Mouse (Mus musculus): ENCODE results near the gene Zfp974. TPM values are rescaled to one million over a fixed set of nuclear protein-coding genes. Genes with fewer than 3 reads are reported as not detected.
"Not testable (repeated sequence)": the region's sequence is repeated elsewhere in the genome, so short reads cannot be mapped to it uniquely, and the experiment has no call there.

The Zfp974 gene
- 12.2 and 14.8 TPM in 2 replicates for polyA plus RNA-seq (2015; fragmentation: Nextera tagmentation; extraction: Ambion mirVana)

DNA sequence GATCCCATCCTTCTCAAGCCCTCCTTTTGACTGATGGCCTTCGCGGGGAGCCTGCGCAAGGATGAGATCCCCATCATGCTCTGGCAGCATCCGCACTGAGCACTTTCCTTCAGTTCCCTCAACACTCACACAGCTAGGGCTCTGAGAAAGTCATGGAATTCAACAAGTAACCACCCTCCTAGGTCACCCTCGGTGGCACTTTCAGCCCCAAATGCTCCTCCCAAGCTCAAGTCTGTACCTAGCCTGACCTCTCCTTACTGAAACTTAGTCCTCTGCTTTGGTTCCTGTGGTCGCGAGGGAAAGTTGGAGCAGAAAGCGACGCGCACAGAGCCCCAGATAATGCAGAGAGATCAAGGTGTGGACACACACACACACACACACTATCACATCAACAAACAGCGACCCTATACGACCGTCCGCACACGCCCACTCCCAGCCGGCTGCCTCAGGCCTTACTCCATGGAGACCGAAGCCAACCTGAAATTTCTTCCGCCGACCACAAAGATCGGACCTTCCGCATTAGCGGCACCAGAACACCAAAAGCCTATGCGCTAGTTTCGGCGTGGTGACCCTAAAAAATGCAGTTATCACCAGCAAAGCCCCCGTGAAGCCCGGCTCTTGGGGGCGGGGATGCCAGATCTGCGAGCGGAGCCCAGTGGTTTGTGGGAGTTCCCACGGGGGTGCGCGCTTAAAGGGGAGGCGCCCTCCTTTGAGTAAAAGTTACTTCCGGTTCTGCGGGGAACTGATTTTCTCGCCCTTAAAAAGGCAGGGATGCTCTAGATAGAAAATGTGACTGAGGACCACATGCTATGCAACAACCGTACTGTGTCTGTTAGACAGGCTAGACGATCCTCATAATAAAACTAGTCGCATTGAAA lies at the start of gene Zfp974:
Zfp974 (minus strand) TSS at position 643 of the 878 bp plus-strand sequence.
- H3K27me3 ChIP-seq (replicated peaks; ENCODE audit: control insufficient read depth, insufficient read depth, low read length): no peaks in the 10 kb centered on the region
- H3K9ac ChIP-seq (ENCODE audit: low read depth, low read length): peak within 1 kb of the TSS; percentile 76
- ATAC-seq: peak; percentile 94
- H3K9me3 ChIP-seq (ENCODE audit: control insufficient read depth, low read length): no peaks in the 10 kb centered on the region
- H3K27ac ChIP-seq (ENCODE audit: low read depth, low read length): peak within 1 kb of the TSS; percentile 69
- 4% methylated on average over 40 of the region's 40 CpGs for WGBS
- peak within 1 kb of the TSS; percentile 63 for H3K4me3 ChIP-seq (ENCODE audit: low read length)
- H3K36me3 ChIP-seq (ENCODE audit: control insufficient read depth, insufficient read depth, low read length): peaks cover 8% of the 10 kb centered on the region
- peaks cover 6% of the 10 kb centered on the region for H3K4me1 ChIP-seq (ENCODE audit: control insufficient read depth, insufficient read depth, low read depth, low read length)
- peak within 1 kb of the TSS; percentile 92 for H3K4me2 ChIP-seq (ENCODE audit: low read length)

DNA sequence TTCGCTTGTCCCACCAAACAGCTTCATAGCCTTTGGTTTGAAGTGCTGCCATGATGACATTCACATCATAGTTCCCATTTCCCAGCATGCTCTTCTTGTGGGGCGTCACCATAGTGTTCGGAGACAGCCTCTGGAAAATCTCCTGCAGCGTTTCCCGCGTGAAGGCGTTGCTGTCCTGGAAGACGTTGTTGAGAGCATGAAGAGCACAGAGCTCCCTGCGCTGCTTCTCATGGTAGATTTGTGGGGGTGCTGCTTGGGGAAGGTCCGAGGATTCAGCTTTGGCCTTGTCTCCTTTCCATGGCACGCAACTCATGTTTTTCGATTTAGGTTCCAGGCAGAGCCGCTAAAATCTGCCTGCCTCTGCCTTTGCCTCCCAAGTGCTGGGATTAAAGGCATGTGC lies 20.2 kb upstream of the Zfp974 start:
- ATAC-seq; H3K27ac ChIP-seq (ENCODE audit: low read depth, low read length); H3K4me2 ChIP-seq (ENCODE audit: low read length); H3K36me3 ChIP-seq (ENCODE audit: control insufficient read depth, insufficient read depth, low read length); H3K4me3 ChIP-seq (ENCODE audit: low read length); H3K9ac ChIP-seq (ENCODE audit: low read depth, low read length); H3K4me1 ChIP-seq (ENCODE audit: control insufficient read depth, insufficient read depth, low read depth, low read length); H3K27me3 ChIP-seq (replicated peaks; ENCODE audit: control insufficient read depth, insufficient read depth, low read length); H3K9me3 ChIP-seq (ENCODE audit: control insufficient read depth, low read length): not testable (repeated sequence)
- WGBS: 93% methylated on average over 13 of the region's 13 CpGs

GRCm38 (mm10) chr7:27941869-27942268 lies 12.6 kb upstream of the Zfp974 start:
- not testable (repeated sequence) for ATAC-seq; H3K36me3 ChIP-seq (ENCODE audit: control insufficient read depth, insufficient read depth, low read length)
- 33% methylated on average over 5 of the region's 7 CpGs for WGBS

GRCm38 (mm10) chr7:27933800-27934158 lies 4.5 kb upstream of the Zfp974 start:
- H3K4me2 ChIP-seq (ENCODE audit: low read length): peak overlapping the region; percentile 46
- not testable (repeated sequence) for H3K27me3 ChIP-seq (replicated peaks; ENCODE audit: control insufficient read depth, insufficient read depth, low read length); ATAC-seq; H3K36me3 ChIP-seq (ENCODE audit: control insufficient read depth, insufficient read depth, low read length); H3K4me3 ChIP-seq (ENCODE audit: low read length); H3K9me3 ChIP-seq (ENCODE audit: control insufficient read depth, low read length); H3K4me1 ChIP-seq (ENCODE audit: control insufficient read depth, insufficient read depth, low read depth, low read length); H3K27ac ChIP-seq (ENCODE audit: low read depth, low read length); H3K9ac ChIP-seq (ENCODE audit: low read depth, low read length)
- WGBS: 20% methylated on average over 1 of the region's 9 CpGs

More at GRCm38 (mm10) chr7:27941869-27942268, 12.6 kb upstream of the Zfp974 start:
- not testable (repeated sequence) for H3K4me3 ChIP-seq (ENCODE audit: low read length); H3K4me1 ChIP-seq (ENCODE audit: control insufficient read depth, insufficient read depth, low read depth, low read length); H3K27me3 ChIP-seq (replicated peaks; ENCODE audit: control insufficient read depth, insufficient read depth, low read length); H3K27ac ChIP-seq (ENCODE audit: low read depth, low read length); H3K4me2 ChIP-seq (ENCODE audit: low read length); H3K9ac ChIP-seq (ENCODE audit: low read depth, low read length); H3K9me3 ChIP-seq (ENCODE audit: control insufficient read depth, low read length)

- Histone ChIP-seq H3K4me1 (ENCODE audit: control insufficient read depth, insufficient read depth, low read depth, low read length) (peaks cover 6% of the 10 kb centered on the region), H3K27me3 (replicated peaks; ENCODE audit: control insufficient read depth, insufficient read depth, low read length) (no peaks in the 10 kb centered on the region), H3K9ac (ENCODE audit: low read depth, low read length) (peak overlapping the region; percentile 41; the same call in 1 of the 2 replicates), H3K4me2 (ENCODE audit: low read length) (peak overlapping the region; percentile 46), H3K4me3 (ENCODE audit: low read length) (peak overlapping the region; percentile 14; the same call in 1 of the 2 replicates), H3K36me3 (ENCODE audit: control insufficient read depth, insufficient read depth, low read length) (no peaks in the 10 kb centered on the region), H3K27ac (ENCODE audit: low read depth, low read length) (no peak overlapping the region), H3K9me3 (ENCODE audit: control insufficient read depth, low read length) (no peaks in the 10 kb centered on the region)
- 38% methylated on average over 7 of the region's 7 CpGs for WGBS
- no peak for ATAC-seq
Measured at GRCm38 (mm10) chr7:27933050-27933799, 4.0 kb upstream of the Zfp974 start.

GRCm38 (mm10) chr7:27927041-27927440 lies 2.2 kb downstream of the Zfp974 start:
- not testable (repeated sequence) for H3K27me3 ChIP-seq (replicated peaks; ENCODE audit: control insufficient read depth, insufficient read depth, low read length); H3K9ac ChIP-seq (ENCODE audit: low read depth, low read length); H3K9me3 ChIP-seq (ENCODE audit: control insufficient read depth, low read length); H3K4me2 ChIP-seq (ENCODE audit: low read length); ATAC-seq; H3K4me3 ChIP-seq (ENCODE audit: low read length); H3K4me1 ChIP-seq (ENCODE audit: control insufficient read depth, insufficient read depth, low read depth, low read length); H3K36me3 ChIP-seq (ENCODE audit: control insufficient read depth, insufficient read depth, low read length); H3K27ac ChIP-seq (ENCODE audit: low read depth, low read length)
- 44% methylated on average over 4 of the region's 4 CpGs for WGBS

GRCm38 (mm10) chr7:27910952-27911351 lies 18.3 kb downstream of the Zfp974 start:
- WGBS: 67% methylated on average over 3 of the region's 4 CpGs
- H3K27ac ChIP-seq (ENCODE audit: low read depth, low read length); H3K9ac ChIP-seq (ENCODE audit: low read depth, low read length); H3K4me2 ChIP-seq (ENCODE audit: low read length); ATAC-seq; H3K27me3 ChIP-seq (replicated peaks; ENCODE audit: control insufficient read depth, insufficient read depth, low read length); H3K4me1 ChIP-seq (ENCODE audit: control insufficient read depth, insufficient read depth, low read depth, low read length); H3K9me3 ChIP-seq (ENCODE audit: control insufficient read depth, low read length); H3K4me3 ChIP-seq (ENCODE audit: low read length): not testable (repeated sequence)
- peaks cover 34% of the 10 kb centered on the region for H3K36me3 ChIP-seq (ENCODE audit: control insufficient read depth, insufficient read depth, low read length)

DNA sequence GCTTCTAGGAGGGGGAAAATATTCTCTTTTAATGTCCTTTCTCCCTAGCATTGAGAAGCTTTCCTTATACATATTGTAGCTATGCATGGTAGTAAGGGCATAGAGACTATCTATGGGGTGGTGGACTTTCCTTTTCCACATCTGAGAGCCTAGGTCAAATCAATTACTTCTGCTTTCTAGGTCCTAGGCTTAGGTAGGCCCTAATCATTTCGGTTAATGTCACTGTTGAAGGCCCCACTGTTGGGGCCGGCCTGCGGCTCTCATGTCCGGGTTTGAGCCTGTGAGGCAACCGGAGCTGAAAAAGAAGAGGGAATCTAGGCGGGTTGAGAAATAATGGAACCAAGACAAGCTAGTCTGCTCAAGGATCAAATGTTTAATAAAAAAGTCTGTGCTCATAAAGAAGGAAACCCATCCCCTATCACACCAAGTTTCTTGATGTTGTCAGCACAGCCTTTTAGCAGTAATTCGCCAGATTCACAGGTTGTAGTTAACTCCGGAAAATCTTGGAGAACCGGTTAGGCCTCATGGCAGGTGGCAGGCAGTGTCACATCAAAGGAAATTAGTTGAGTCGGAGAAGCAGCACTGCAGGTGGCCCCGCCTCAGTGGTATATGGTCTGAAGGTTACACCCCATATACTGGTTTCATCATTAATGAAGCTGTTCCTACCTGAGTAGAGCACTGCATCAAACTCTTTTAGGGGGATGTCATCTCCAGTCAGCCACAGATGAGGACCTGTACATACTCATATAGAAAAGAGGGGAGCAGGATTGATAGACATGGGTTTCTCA lies 24.0 kb downstream of the Zfp974 start:
- H3K36me3 ChIP-seq (ENCODE audit: control insufficient read depth, insufficient read depth, low read length): peaks cover 19% of the 10 kb centered on the region
- no peaks in the 10 kb centered on the region for H3K27me3 ChIP-seq (replicated peaks; ENCODE audit: control insufficient read depth, insufficient read depth, low read length)
- no peak for ATAC-seq
- no peaks in the 10 kb centered on the region for H3K4me1 ChIP-seq (ENCODE audit: control insufficient read depth, insufficient read depth, low read depth, low read length)
- no peak overlapping the region for H3K4me2 ChIP-seq (ENCODE audit: low read length)
- no peak overlapping the region for H3K4me3 ChIP-seq (ENCODE audit: low read length)
- H3K27ac ChIP-seq (ENCODE audit: low read depth, low read length): no peak overlapping the region
- 81% methylated on average over 11 of the region's 11 CpGs for WGBS
- H3K9ac ChIP-seq (ENCODE audit: low read depth, low read length): no peak overlapping the region
- H3K9me3 ChIP-seq (ENCODE audit: control insufficient read depth, low read length): peaks cover 12% of the 10 kb centered on the region; the same call in 1 of the 2 replicates

Measured in hindbrain, embryonic 16.5 days (tissue).